Mouse (Mus musculus) bone marrow macrophage, adult 2 months (primary cell): ENCODE measurements around the gene Yif1b. TPM values are rescaled to one million over a fixed set of nuclear protein-coding genes. Genes with fewer than 3 reads are reported as not detected.

Source experiments
- H3K27ac ChIP-seq: 2 replicates; pipeline ENCODE4 v1.5.1; 2012; ENCODE audit warnings: low read depth, low read length; ENCODE audit not compliant: insufficient read depth
- H3K4me1 ChIP-seq: 2 replicates; pipeline ENCODE4 v1.6.1; 2012; ENCODE audit warnings: low read length; ENCODE audit not compliant: control insufficient read depth, insufficient read depth
- H3K4me3 ChIP-seq: 2 replicates; pipeline ENCODE4 v1.5.1; 2012; ENCODE audit warnings: mild to moderate bottlenecking, low read length, moderate library complexity; ENCODE audit not compliant: insufficient read depth
- CTCF ChIP-seq: IDR thresholded peaks from 2 replicates; pipeline ENCODE4 v1.5.1; 2012; ENCODE audit warnings: low read depth, mild to moderate bottlenecking, low read length, moderate library complexity
- POLR2A ChIP-seq: IDR thresholded peaks from 2 replicates; pipeline ENCODE4 v1.6.1; 2012; ENCODE audit warnings: mild to moderate bottlenecking, low read depth, low read length, borderline replicate concordance
- polyA plus RNA-seq: library from polyadenylated mRNA; stranded (reverse); fragments of >200 nt; gene quantifications from 2 replicates; pipeline ENCODE4 v1.2.4, GENCODE M21; 2012; ENCODE audit not compliant: missing spikeins, insufficient read depth, insufficient read length

Yif1b gene
- polyA plus RNA-seq, 1 experiment, result 33.8 TPM

DNA sequence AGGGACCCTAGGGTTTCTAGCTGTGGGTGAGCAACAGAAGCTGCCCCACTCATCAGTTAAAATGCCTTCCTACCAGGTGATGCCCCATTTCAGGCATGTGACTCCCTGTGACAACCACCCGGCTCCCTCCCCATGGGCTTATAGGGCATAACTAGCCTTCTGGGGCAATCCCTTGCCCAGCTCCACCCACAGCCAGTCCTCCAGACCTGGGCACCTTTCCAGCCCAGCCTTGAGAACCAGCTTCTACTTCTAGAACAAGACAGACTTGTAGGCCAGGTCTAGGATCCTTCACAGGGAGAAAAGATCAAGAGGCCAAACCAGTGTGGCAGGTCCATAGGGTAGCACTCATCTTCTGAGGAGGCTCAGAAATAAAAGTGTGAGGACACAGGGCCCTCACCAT lies 19.2 kb downstream of the Yif1b start:
- Histone ChIP-seq H3K4me1 (0 out of 2 replicates have a peak, but pooled peaks cover 3% of the 10 kb centered on the region), H3K4me3 (no peak overlapping the region), H3K27ac (no peak overlapping the region)
- TF ChIP-seq CTCF (no peak), POLR2A (no peak)

GRCm38 (mm10) chr7:29259781-29260730 lies 21.9 kb downstream of the Yif1b start:
- TF ChIP-seq POLR2A (no peak), CTCF (no peak)
- Histone ChIP-seq H3K4me1 (peaks cover 3% of the 10 kb centered on the region; the same call in 1 of the 2 replicates), H3K27ac (no peak overlapping the region), H3K4me3 (no peak overlapping the region)

DNA sequence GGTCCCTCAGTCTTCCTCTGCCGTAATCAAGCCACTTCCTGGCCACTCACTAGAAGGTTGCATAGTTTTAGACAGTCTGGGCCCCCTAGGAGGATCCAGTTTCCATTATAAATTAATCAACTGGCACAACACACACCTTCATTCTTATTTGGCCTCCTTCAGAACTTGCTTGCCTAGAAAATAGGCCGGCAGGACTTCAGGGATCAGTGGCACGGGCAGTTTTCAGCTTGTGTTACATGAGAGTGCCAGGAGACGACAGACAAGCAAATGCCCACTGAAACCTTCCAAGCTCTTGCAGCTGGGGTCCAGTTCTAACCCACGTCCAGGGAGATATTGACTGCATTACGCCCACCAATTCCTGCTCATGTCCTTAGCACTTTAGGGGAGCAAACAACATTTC lies 24.0 kb downstream of the Yif1b start:
- Histone ChIP-seq H3K27ac (no peak overlapping the region), H3K4me3 (no peak overlapping the region), H3K4me1 (peaks cover 3% of the 10 kb centered on the region; the same call in 1 of the 2 replicates)
- TF ChIP-seq CTCF, result no peak
- no peak for TF ChIP-seq POLR2A

GRCm38 (mm10) chr7:29263831-29264230 lies 25.7 kb downstream of the Yif1b start:
- Histone ChIP-seq H3K4me1 (peaks cover 3% of the 10 kb centered on the region; the same call in 1 of the 2 replicates), H3K27ac (no peak overlapping the region), H3K4me3 (no peak overlapping the region)
- TF ChIP-seq POLR2A (no peak), CTCF (no peak)

DNA sequence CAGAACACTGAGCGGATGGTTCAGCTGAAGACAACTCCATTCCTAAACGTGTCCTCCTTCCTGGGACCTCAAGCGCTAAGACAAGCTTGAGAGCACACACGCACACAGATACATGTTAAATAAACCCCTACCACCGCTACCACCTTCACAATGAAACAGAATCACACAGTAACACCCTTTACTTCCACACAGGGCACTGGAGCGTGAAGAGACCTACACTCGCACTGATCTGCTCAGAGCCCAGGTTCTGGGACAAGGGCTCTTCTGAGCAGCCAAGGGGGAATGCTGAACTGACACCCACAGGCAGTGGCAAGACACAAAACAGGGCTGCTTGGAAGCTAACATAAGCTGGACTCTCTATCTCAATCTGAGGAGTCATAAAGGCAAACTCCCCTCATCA lies 27.5 kb downstream of the Yif1b start:
- Histone ChIP-seq H3K27ac (no peak overlapping the region), H3K4me3 (no peak overlapping the region), H3K4me1 (peaks cover 3% of the 10 kb centered on the region; the same call in 1 of the 2 replicates)
- TF ChIP-seq CTCF (no peak), POLR2A (no peak)

- Histone ChIP-seq H3K4me3 (no peak overlapping the region), H3K27ac (no peak overlapping the region), H3K4me1 (peaks cover 3% of the 10 kb centered on the region; the same call in 1 of the 2 replicates)
- TF ChIP-seq CTCF, result no peak
- TF ChIP-seq POLR2A, result no peak
Observed at GRCm38 (mm10) chr7:29266931-29267330, 28.8 kb downstream of the Yif1b start.

DNA sequence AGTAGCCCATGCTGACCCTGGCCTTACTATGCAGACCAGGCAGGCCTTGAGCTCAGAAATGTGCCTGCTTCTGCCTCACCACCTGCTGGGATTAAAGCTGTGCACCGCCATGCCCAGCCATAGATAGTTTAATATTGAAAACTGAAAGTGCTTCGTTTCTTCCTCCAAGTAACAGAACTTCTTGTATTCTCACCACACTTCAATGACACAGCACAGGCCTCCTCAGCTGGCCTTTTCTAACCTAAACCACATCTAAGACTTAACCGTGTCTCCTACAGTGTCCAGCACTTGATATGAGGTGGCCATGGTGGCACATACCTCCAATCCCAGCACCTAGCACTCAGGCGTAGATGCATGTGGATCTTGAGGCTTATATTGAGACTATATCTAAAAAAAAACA lies 32.3 kb downstream of the Yif1b start:
- TF ChIP-seq CTCF (no peak), POLR2A (no peak)
- H3K27ac ChIP-seq, result no peak overlapping the region
- H3K4me1 ChIP-seq, result no peaks in the 10 kb centered on the region
- no peak overlapping the region for H3K4me3 ChIP-seq

- H3K4me1 ChIP-seq, result peaks cover 4% of the 10 kb centered on the region
Observed at GRCm38 (mm10) chr7:29271687-29272465, 33.7 kb downstream of the Yif1b start.

GRCm38 (mm10) chr7:29276715-29277114 lies 38.6 kb downstream of the Yif1b start:
- Histone ChIP-seq H3K4me3 (no peak overlapping the region), H3K4me1 (peaks cover 6% of the 10 kb centered on the region), H3K27ac (no peak overlapping the region)
- TF ChIP-seq POLR2A, result no peak
- TF ChIP-seq CTCF, result no peak

More at GRCm38 (mm10) chr7:29271687-29272465, 33.7 kb downstream of the Yif1b start:
- Histone ChIP-seq H3K27ac (no peak overlapping the region), H3K4me3 (no peak overlapping the region)
- TF ChIP-seq CTCF (no peak), POLR2A (no peak)
